Mouse (Mus musculus): Measurements from ENCODE around the gene Phf11c. TPM values are rescaled to one million over a fixed set of nuclear protein-coding genes. Genes with fewer than 3 reads are reported as not detected.
A peak's percentile ranks its signal among the peaks of the same experiment; 100 is the strongest.
"Not testable (repeated sequence)": the region's sequence is repeated elsewhere in the genome, so short reads cannot be mapped to it uniquely, and the experiment has no call there.

The Phf11c gene
- 0.51 and 0.80 TPM in 2 replicates for polyA plus RNA-seq (2016; fragmentation: Nextera tagmentation; extraction: Ambion mirVana)

GRCm38 (mm10) chr14:59395281-59395680 is at the start of gene Phf11c:
Gene Phf11c, minus strand, starts transcription at chr14:59395381.
- H3K9ac ChIP-seq: no peak within 1 kb of the TSS
- H3K27ac ChIP-seq: no peak within 1 kb of the TSS
- no peaks in the 10 kb centered on the region for H3K4me1 ChIP-seq
- WGBS: 90% methylated on average over 3 of the region's 3 CpGs
- no peak for ATAC-seq (ENCODE audit: low FRiP score)
- H3K27me3 ChIP-seq: no peaks in the 10 kb centered on the region
- H3K4me3 ChIP-seq: no peak within 1 kb of the TSS
- no peaks in the 10 kb centered on the region for H3K9me3 ChIP-seq (replicated peaks)
- H3K36me3 ChIP-seq: no peaks in the 10 kb centered on the region
- H3K4me2 ChIP-seq (replicated peaks): no peak within 1 kb of the TSS

GRCm38 (mm10) chr14:59441472-59441805 is 46.3 kb upstream of the Phf11c start:
- ATAC-seq (ENCODE audit: low FRiP score): no peak
- Histone ChIP-seq H3K36me3 (no peaks in the 10 kb centered on the region), H3K4me3 (peak overlapping the region; percentile 66), H3K9me3 (replicated peaks) (no peaks in the 10 kb centered on the region), H3K4me1 (peaks cover 11% of the 10 kb centered on the region), H3K27me3 (no peaks in the 10 kb centered on the region), H3K9ac (peak overlapping the region; percentile 79), H3K27ac (peak overlapping the region; percentile 74; the same call in 1 of the 2 replicates), H3K4me2 (replicated peaks) (peak overlapping the region; percentile 81)
- WGBS: 9% methylated on average over 6 of the region's 6 CpGs

- H3K27ac ChIP-seq: peak within 1 kb of the TSS; percentile 74
- H3K9me3 ChIP-seq (replicated peaks): no peaks in the 10 kb centered on the region
- peak; percentile 100 for ATAC-seq (ENCODE audit: low FRiP score)
- H3K4me3 ChIP-seq: peak within 1 kb of the TSS; percentile 66
- under 1% methylated on average over 66 of the region's 66 CpGs for WGBS
- H3K4me2 ChIP-seq (replicated peaks): peak within 1 kb of the TSS; percentile 81
- no peaks in the 10 kb centered on the region for H3K27me3 ChIP-seq
- no peaks in the 10 kb centered on the region for H3K36me3 ChIP-seq
- peak within 1 kb of the TSS; percentile 79 for H3K9ac ChIP-seq
- H3K4me1 ChIP-seq: peaks cover 11% of the 10 kb centered on the region
Measured at GRCm38 (mm10) chr14:59440558-59441471, 45.6 kb upstream of the Phf11c start, which contains the start of the genes Setdb2 and Cab39l. Gene Setdb2, minus strand, starts transcription at chr14:59440884. Gene Cab39l, plus strand, starts transcription at chr14:59440972.

- peak overlapping the region; percentile 79 for H3K9ac ChIP-seq
- H3K27ac ChIP-seq: no peak overlapping the region
- H3K27me3 ChIP-seq: no peaks in the 10 kb centered on the region
- WGBS: 19% methylated on average over 7 of the region's 7 CpGs
- no peaks in the 10 kb centered on the region for H3K9me3 ChIP-seq (replicated peaks)
- no peaks in the 10 kb centered on the region for H3K36me3 ChIP-seq
- peak overlapping the region; percentile 66 for H3K4me3 ChIP-seq
- peaks cover 11% of the 10 kb centered on the region for H3K4me1 ChIP-seq
- ATAC-seq (ENCODE audit: low FRiP score): no peak
- peak overlapping the region; percentile 81 for H3K4me2 ChIP-seq (replicated peaks)
Measured at GRCm38 (mm10) chr14:59440039-59440438, 44.9 kb upstream of the Phf11c start.

GRCm38 (mm10) chr14:59438505-59438904 is 43.3 kb upstream of the Phf11c start:
- no peaks in the 10 kb centered on the region for H3K9me3 ChIP-seq (replicated peaks)
- 93% methylated on average over 2 of the region's 2 CpGs for WGBS
- H3K4me3 ChIP-seq: no peak overlapping the region
- H3K36me3 ChIP-seq: no peaks in the 10 kb centered on the region
- no peak overlapping the region for H3K27ac ChIP-seq
- H3K27me3 ChIP-seq: no peaks in the 10 kb centered on the region
- H3K4me2 ChIP-seq (replicated peaks): no peak overlapping the region
- peaks cover 11% of the 10 kb centered on the region for H3K4me1 ChIP-seq
- no peak for ATAC-seq (ENCODE audit: low FRiP score)
- no peak overlapping the region for H3K9ac ChIP-seq

GRCm38 (mm10) chr14:59437398-59437797 is 42.2 kb upstream of the Phf11c start:
- no peaks in the 10 kb centered on the region for H3K36me3 ChIP-seq
- no peak for ATAC-seq (ENCODE audit: low FRiP score)
- H3K9me3 ChIP-seq (replicated peaks): no peaks in the 10 kb centered on the region
- H3K27me3 ChIP-seq: no peaks in the 10 kb centered on the region
- H3K4me3 ChIP-seq: no peak overlapping the region
- no peak overlapping the region for H3K9ac ChIP-seq
- no peak overlapping the region for H3K4me2 ChIP-seq (replicated peaks)
- peaks cover 11% of the 10 kb centered on the region for H3K4me1 ChIP-seq
- no peak overlapping the region for H3K27ac ChIP-seq
- WGBS: 92% methylated on average over 3 of the region's 3 CpGs

- ATAC-seq (ENCODE audit: low FRiP score): no peak
- H3K27me3 ChIP-seq: no peaks in the 10 kb centered on the region
- H3K4me1 ChIP-seq: peaks cover 11% of the 10 kb centered on the region
Measured at GRCm38 (mm10) chr14:59435206-59435605, 40.0 kb upstream of the Phf11c start.

GRCm38 (mm10) chr14:59433902-59434301 is 38.7 kb upstream of the Phf11c start:
- 71% methylated on average over 2 of the region's 2 CpGs for WGBS
- H3K4me2 ChIP-seq (replicated peaks): no peak overlapping the region
- no peak overlapping the region for H3K4me3 ChIP-seq
- H3K27me3 ChIP-seq: no peaks in the 10 kb centered on the region
- no peak overlapping the region for H3K9ac ChIP-seq
- H3K36me3 ChIP-seq: no peaks in the 10 kb centered on the region
- H3K9me3 ChIP-seq (replicated peaks): no peaks in the 10 kb centered on the region
- no peak overlapping the region for H3K27ac ChIP-seq
- no peak for ATAC-seq (ENCODE audit: low FRiP score)
- H3K4me1 ChIP-seq: no peaks in the 10 kb centered on the region

More at GRCm38 (mm10) chr14:59435206-59435605, 40.0 kb upstream of the Phf11c start:
- Histone ChIP-seq H3K4me2 (replicated peaks) (no peak overlapping the region), H3K9ac (no peak overlapping the region), H3K27ac (no peak overlapping the region), H3K4me3 (no peak overlapping the region), H3K9me3 (replicated peaks) (no peaks in the 10 kb centered on the region), H3K36me3 (no peaks in the 10 kb centered on the region)

GRCm38 (mm10) chr14:59430556-59430955 is 35.4 kb upstream of the Phf11c start:
- Histone ChIP-seq H3K27me3 (no peaks in the 10 kb centered on the region), H3K4me3 (no peak overlapping the region), H3K9ac (no peak overlapping the region), H3K4me1 (no peaks in the 10 kb centered on the region), H3K27ac (no peak overlapping the region), H3K36me3 (0 out of 2 replicates have a peak, but pooled peaks cover 2% of the 10 kb centered on the region), H3K9me3 (replicated peaks) (no peaks in the 10 kb centered on the region), H3K4me2 (replicated peaks) (no peak overlapping the region)
- ATAC-seq (ENCODE audit: low FRiP score): no peak
- WGBS: 88% methylated on average over 1 of the region's 1 CpGs

GRCm38 (mm10) chr14:59422912-59423663 is 27.9 kb upstream of the Phf11c start:
- Histone ChIP-seq H3K27ac (no peak overlapping the region), H3K9me3 (replicated peaks) (no peaks in the 10 kb centered on the region), H3K36me3 (no peaks in the 10 kb centered on the region), H3K4me3 (no peak overlapping the region), H3K27me3 (no peaks in the 10 kb centered on the region), H3K4me1 (no peaks in the 10 kb centered on the region), H3K4me2 (replicated peaks) (no peak overlapping the region), H3K9ac (no peak overlapping the region)
- no peak for ATAC-seq (ENCODE audit: low FRiP score)
- WGBS: 78% methylated on average over 11 of the region's 11 CpGs

GRCm38 (mm10) chr14:59418171-59418570 is 23.0 kb upstream of the Phf11c start:
- Histone ChIP-seq H3K4me2 (replicated peaks) (no peak overlapping the region), H3K4me3 (no peak overlapping the region), H3K4me1 (no peaks in the 10 kb centered on the region), H3K9me3 (replicated peaks) (no peaks in the 10 kb centered on the region), H3K9ac (no peak overlapping the region), H3K27me3 (no peaks in the 10 kb centered on the region), H3K36me3 (peaks cover 3% of the 10 kb centered on the region; the same call in 1 of the 2 replicates), H3K27ac (no peak overlapping the region)
- no peak for ATAC-seq (ENCODE audit: low FRiP score)
- 88% methylated on average over 4 of the region's 4 CpGs for WGBS

GRCm38 (mm10) chr14:59414979-59415378 is 19.8 kb upstream of the Phf11c start:
- ATAC-seq (ENCODE audit: low FRiP score); H3K27ac ChIP-seq; H3K4me3 ChIP-seq; H3K4me2 ChIP-seq (replicated peaks); H3K4me1 ChIP-seq; H3K9me3 ChIP-seq (replicated peaks); H3K9ac ChIP-seq; H3K36me3 ChIP-seq; H3K27me3 ChIP-seq: not testable (repeated sequence)
- 93% methylated on average over 2 of the region's 2 CpGs for whole genome bisulfite sequencing
